Mouse (Mus musculus): Measurements from ENCODE around the gene Rnf17. TPM values are rescaled to one million over a fixed set of nuclear protein-coding genes. Genes with fewer than 3 reads are reported as not detected.

The Rnf17 gene
- 1.3 and 1.5 TPM in 2 replicates for polyA plus RNA-seq (2014; fragmentation: Nextera tagmentation; extraction: Ambion mirVana)

DNA sequence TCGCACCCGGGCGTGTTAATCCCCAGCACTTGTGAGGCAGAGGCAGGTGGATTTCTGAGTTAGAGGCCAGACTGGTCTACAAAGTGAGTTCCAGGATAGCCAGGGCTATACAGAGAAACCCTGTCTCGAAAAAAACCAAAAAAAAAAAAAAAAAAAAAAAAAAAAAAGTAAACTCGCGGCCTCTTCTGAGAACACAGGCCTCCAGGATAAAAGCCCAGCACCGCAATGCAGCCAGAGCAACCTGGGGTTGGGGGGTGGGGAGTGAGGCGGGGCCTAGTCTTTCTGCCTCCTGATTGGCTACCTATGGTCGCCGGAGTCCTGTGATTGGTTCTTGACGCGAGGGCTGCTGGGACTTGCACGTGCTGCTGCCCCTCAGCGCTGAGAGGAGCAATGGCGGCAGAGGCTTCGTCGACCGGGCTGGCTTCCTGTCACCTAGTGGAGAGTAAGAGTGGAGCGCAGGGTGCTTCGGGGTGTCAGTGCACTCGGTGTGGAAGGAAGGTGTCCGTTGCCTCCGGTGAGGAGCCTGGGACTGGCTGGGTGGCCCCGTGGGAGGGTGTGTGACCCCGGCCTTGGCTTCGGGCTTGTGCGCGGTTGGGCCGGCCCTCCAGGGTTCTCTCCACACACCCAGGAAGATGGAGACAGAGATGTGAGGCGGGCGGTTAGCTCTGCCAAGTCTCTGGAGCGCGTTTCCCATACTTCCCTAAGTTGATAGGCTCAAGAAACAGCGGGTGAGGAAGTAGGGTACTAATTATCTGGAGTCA is at the start of gene Rnf17:
Gene Rnf17 (plus strand): TSS at position 271 of the 761 bp plus-strand sequence.
- no peak within 1 kb of the TSS for H3K4me3 ChIP-seq (ENCODE audit: low read depth, low read length)
- H3K9me3 ChIP-seq (ENCODE audit: control insufficient read depth, low read length), result no peaks in the 10 kb centered on the region

DNA sequence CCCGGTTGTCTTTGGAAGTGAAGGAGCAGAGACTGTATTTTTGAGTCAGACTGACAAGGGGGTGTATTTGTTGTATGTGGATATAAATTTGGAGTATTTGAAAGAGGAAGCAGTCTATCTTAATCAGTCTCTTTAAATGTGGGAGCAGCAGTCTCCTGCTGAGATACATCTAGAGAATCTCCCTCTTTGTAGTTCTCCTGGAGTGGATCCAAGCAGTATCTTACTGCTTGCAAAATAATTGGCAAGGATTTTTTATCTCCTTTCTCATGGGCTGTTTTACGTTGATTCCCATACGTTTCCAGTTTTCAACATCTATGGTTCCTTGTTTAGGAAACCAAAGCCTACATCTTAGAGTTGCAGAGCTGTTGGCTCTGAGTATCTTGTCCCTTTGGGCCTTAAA is 47.6 kb upstream of the Rnf17 start:
- no peak for DNase-seq (ENCODE audit: low spot score)
- no peak overlapping the region for H3K9ac ChIP-seq (ENCODE audit: low read length)
- H3K27me3 ChIP-seq (ENCODE audit: control insufficient read depth, insufficient read depth, low read length), result no peaks in the 10 kb centered on the region
- H3K4me1 ChIP-seq (ENCODE audit: control insufficient read depth, insufficient read depth, low read length), result no peaks in the 10 kb centered on the region
- no peak overlapping the region for H3K27ac ChIP-seq (ENCODE audit: low read depth, low read length)
- no peak overlapping the region for H3K4me3 ChIP-seq (ENCODE audit: low read depth, low read length)
- H3K36me3 ChIP-seq (ENCODE audit: control insufficient read depth, insufficient read depth, low read length), result no peaks in the 10 kb centered on the region
- H3K9me3 ChIP-seq (ENCODE audit: control insufficient read depth, low read length), result no peaks in the 10 kb centered on the region
- H3K4me2 ChIP-seq (ENCODE audit: low read depth), result no peak overlapping the region
- 90% methylated on average over 3 of the region's 3 CpGs for WGBS
- ATAC-seq (ENCODE audit: insufficient read depth, low FRiP score, low TSS enrichment), result no peak

More for the DNA sequence above, at the start of gene Rnf17:
- H3K9ac ChIP-seq (ENCODE audit: low read length), result no peak within 1 kb of the TSS
- no peaks in the 10 kb centered on the region for H3K27me3 ChIP-seq (ENCODE audit: control insufficient read depth, insufficient read depth, low read length)
- H3K27ac ChIP-seq (ENCODE audit: low read depth, low read length), result no peak within 1 kb of the TSS
- no peak within 1 kb of the TSS for H3K4me2 ChIP-seq (ENCODE audit: low read depth)
- ATAC-seq (ENCODE audit: insufficient read depth, low FRiP score, low TSS enrichment) (no peak), DNase-seq (ENCODE audit: low spot score) (peak; percentile 11)
- H3K36me3 ChIP-seq (ENCODE audit: control insufficient read depth, insufficient read depth, low read length), result no peaks in the 10 kb centered on the region
- 67% methylated on average over 34 of the region's 34 CpGs for WGBS
- H3K4me1 ChIP-seq (ENCODE audit: control insufficient read depth, insufficient read depth, low read length), result no peaks in the 10 kb centered on the region

DNA sequence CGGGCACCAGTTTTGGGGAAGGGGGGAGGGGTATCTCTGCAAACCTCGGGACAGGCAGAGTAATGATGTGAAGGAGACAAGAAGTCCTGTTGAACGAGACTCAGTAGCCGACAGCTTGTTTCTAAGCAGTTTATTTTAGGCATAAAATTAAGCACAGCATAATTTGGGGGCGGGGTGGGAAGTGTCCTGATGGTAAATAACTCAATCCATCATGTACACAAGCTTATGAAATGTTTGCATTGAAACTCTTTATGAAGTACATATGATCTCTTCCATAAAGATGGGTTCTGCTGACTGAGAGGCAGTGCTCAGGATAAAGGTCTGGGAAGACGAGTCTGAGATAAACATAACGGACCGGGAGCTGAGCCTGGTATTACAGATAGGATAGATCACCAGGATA is 47.0 kb upstream of the Rnf17 start:
- Histone ChIP-seq H3K9me3 (ENCODE audit: control insufficient read depth, low read length) (no peaks in the 10 kb centered on the region), H3K36me3 (ENCODE audit: control insufficient read depth, insufficient read depth, low read length) (no peaks in the 10 kb centered on the region), H3K27me3 (ENCODE audit: control insufficient read depth, insufficient read depth, low read length) (no peaks in the 10 kb centered on the region), H3K27ac (ENCODE audit: low read depth, low read length) (no peak overlapping the region), H3K4me3 (ENCODE audit: low read depth, low read length) (no peak overlapping the region), H3K9ac (ENCODE audit: low read length) (no peak overlapping the region), H3K4me2 (ENCODE audit: low read depth) (no peak overlapping the region), H3K4me1 (ENCODE audit: control insufficient read depth, insufficient read depth, low read length) (no peaks in the 10 kb centered on the region)
- WGBS, result 85% methylated on average over 8 of the region's 8 CpGs
- DNase-seq (ENCODE audit: low spot score) (no peak), ATAC-seq (ENCODE audit: insufficient read depth, low FRiP score, low TSS enrichment) (no peak)

DNA sequence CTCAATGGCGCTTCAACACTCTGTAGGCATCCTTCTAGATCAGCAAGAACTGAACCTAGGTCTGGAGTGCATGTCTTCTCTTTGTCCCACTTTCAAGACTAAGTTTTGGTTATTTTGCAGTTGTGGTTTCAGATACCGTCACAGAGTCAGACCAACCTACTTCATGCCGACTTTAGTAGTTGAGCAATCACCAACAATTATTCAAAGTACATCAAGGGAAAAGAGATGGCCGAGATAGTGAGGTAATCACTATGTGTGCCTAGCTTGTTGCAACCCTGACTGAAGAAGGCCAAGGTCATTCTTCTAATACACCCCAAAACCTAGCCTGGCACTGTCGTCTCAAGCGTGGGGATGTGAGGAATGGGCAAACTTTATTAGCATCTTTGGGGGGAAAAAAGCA is 46.2 kb upstream of the Rnf17 start:
- Histone ChIP-seq H3K27ac (ENCODE audit: low read depth, low read length) (no peak overlapping the region), H3K9ac (ENCODE audit: low read length) (no peak overlapping the region), H3K4me1 (ENCODE audit: control insufficient read depth, insufficient read depth, low read length) (no peaks in the 10 kb centered on the region), H3K4me3 (ENCODE audit: low read depth, low read length) (no peak overlapping the region), H3K27me3 (ENCODE audit: control insufficient read depth, insufficient read depth, low read length) (no peaks in the 10 kb centered on the region), H3K36me3 (ENCODE audit: control insufficient read depth, insufficient read depth, low read length) (no peaks in the 10 kb centered on the region), H3K9me3 (ENCODE audit: control insufficient read depth, low read length) (no peaks in the 10 kb centered on the region), H3K4me2 (ENCODE audit: low read depth) (no peak overlapping the region)
- ATAC-seq (ENCODE audit: insufficient read depth, low FRiP score, low TSS enrichment), result no peak
- 89% methylated on average over 6 of the region's 6 CpGs for WGBS
- no peak for DNase-seq (ENCODE audit: low spot score)

DNA sequence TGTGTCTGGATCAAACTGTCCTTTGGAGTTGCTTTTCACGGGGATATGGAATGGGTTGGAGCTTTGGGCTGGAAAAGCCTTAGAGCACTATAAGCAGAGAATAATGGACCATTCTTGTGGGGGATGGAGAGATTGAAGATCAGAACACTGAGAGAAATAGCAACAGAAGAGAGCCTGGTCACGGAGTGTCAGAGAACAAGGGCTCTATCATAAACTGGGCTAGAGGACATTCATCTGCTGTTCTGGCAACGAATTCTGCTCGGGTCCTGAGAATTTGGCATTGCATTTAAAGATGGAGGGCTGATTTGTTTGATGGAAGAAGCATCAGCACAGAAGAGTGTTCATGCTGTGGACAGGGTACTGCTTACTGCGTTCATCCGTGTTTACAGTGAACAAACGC is 44.0 kb upstream of the Rnf17 start:
- no peak for DNase-seq (ENCODE audit: low spot score)
- H3K4me1 ChIP-seq (ENCODE audit: control insufficient read depth, insufficient read depth, low read length), result no peaks in the 10 kb centered on the region
- no peak overlapping the region for H3K27ac ChIP-seq (ENCODE audit: low read depth, low read length)
- no peak overlapping the region for H3K4me3 ChIP-seq (ENCODE audit: low read depth, low read length)
- peaks cover 2% of the 10 kb centered on the region for H3K27me3 ChIP-seq (ENCODE audit: control insufficient read depth, insufficient read depth, low read length)
- H3K9ac ChIP-seq (ENCODE audit: low read length), result no peak overlapping the region
- no peaks in the 10 kb centered on the region for H3K9me3 ChIP-seq (ENCODE audit: control insufficient read depth, low read length)
- 78% methylated on average over 7 of the region's 7 CpGs for WGBS
- H3K4me2 ChIP-seq (ENCODE audit: low read depth), result no peak overlapping the region
- no peaks in the 10 kb centered on the region for H3K36me3 ChIP-seq (ENCODE audit: control insufficient read depth, insufficient read depth, low read length)
- no peak for ATAC-seq (ENCODE audit: insufficient read depth, low FRiP score, low TSS enrichment)

DNA sequence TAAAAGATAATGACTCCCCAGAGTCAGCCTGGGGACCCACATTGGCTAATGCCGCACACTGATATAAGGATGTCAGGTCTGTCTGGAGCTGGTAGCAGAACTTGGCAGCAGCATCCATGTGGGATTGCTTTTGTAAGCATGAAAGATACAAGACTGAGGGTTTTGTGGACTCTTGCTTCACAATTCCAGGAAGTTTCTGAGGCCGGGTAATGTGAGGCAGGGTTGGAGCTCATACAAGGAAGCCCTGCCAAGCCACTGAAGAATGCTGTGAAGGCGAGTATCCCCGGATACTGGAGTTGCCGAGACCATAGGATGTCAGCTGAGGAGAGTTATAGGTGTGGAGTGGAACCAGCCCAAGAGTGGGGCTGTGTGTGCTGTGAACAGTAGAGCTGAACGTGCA is 43.2 kb upstream of the Rnf17 start:
- Histone ChIP-seq H3K4me1 (ENCODE audit: control insufficient read depth, insufficient read depth, low read length) (no peaks in the 10 kb centered on the region), H3K9me3 (ENCODE audit: control insufficient read depth, low read length) (no peaks in the 10 kb centered on the region), H3K4me2 (ENCODE audit: low read depth) (no peak overlapping the region), H3K4me3 (ENCODE audit: low read depth, low read length) (no peak overlapping the region), H3K36me3 (ENCODE audit: control insufficient read depth, insufficient read depth, low read length) (no peaks in the 10 kb centered on the region), H3K27ac (ENCODE audit: low read depth, low read length) (no peak overlapping the region), H3K27me3 (ENCODE audit: control insufficient read depth, insufficient read depth, low read length) (peaks cover 9% of the 10 kb centered on the region), H3K9ac (ENCODE audit: low read length) (no peak overlapping the region)
- ATAC-seq (ENCODE audit: insufficient read depth, low FRiP score, low TSS enrichment) (no peak), DNase-seq (ENCODE audit: low spot score) (no peak)
- 87% methylated on average over 6 of the region's 6 CpGs for WGBS

DNA sequence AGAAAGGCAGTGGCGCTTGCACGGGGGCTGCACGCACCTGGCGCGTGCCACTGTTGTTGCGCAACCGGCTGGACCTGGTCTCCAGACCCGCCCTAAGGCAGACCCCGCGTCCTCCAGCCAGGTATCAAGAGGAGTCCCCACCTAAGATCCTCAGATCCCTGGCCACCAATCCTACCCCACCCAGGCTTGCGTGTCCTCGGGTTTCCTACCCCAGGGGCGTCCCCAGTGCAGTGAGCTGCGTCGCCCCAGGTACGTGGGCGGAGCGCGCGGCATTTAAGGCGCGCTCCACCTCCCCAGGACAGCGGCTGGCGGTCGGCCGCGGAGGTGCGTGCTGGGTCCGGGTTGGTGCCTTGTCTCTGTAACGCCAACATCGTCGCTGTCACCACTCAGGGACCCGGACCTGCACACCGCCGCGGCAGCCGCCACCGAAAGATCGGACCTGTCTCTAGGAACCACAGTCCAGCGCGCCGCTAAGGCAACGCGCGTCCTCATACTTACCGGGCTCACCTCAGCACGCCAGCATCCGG is 37.6 kb upstream of the Rnf17 start, which contains the start of gene Atp12a:
Gene Atp12a (plus strand): TSS at position 358 of the 527 bp plus-strand sequence.
- ATAC-seq (ENCODE audit: insufficient read depth, low FRiP score, low TSS enrichment) (no peak), DNase-seq (ENCODE audit: low spot score) (peak; percentile 23)
- H3K4me1 ChIP-seq (ENCODE audit: control insufficient read depth, insufficient read depth, low read length), result 0 out of 2 replicates have a peak, but pooled peaks cover 4% of the 10 kb centered on the region
- 1% methylated on average over 48 of the region's 48 CpGs for WGBS
- H3K27me3 ChIP-seq (ENCODE audit: control insufficient read depth, insufficient read depth, low read length), result peaks cover 33% of the 10 kb centered on the region
- H3K36me3 ChIP-seq (ENCODE audit: control insufficient read depth, insufficient read depth, low read length), result no peaks in the 10 kb centered on the region
- no peaks in the 10 kb centered on the region for H3K9me3 ChIP-seq (ENCODE audit: control insufficient read depth, low read length)
- 0 out of 2 replicates have a peak within 1 kb of the TSS, but pooled peaks have one; percentile 14 for H3K9ac ChIP-seq (ENCODE audit: low read length)
- no peak within 1 kb of the TSS for H3K27ac ChIP-seq (ENCODE audit: low read depth, low read length)
- peak within 1 kb of the TSS; percentile 27 for H3K4me3 ChIP-seq (ENCODE audit: low read depth, low read length)
- peak within 1 kb of the TSS; percentile 51 for H3K4me2 ChIP-seq (ENCODE audit: low read depth)

DNA sequence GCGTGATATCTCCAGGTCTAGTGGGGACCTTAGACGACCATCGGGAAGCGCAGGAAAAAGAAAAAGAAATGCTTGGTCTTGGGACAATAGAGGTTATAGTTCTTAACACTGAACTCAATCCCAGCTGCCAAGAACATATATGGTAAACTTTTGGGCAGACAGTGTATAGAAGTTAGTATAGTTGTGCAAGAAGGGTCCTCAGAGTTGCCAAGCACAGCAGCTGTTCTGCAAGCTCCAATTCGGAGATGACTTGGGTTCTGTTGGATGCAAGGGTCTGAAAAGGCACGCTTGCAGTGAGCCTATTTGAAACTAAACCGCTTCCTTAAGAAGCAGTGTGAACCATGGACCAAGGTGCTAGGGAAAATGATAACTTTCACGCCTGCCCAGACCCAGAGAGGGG is 37.1 kb upstream of the Rnf17 start:
- H3K4me3 ChIP-seq (ENCODE audit: low read depth, low read length), result peak overlapping the region; percentile 27; the same call in 1 of the 2 replicates
- no peak for ATAC-seq (ENCODE audit: insufficient read depth, low FRiP score, low TSS enrichment)
- no peak for DNase-seq (ENCODE audit: low spot score)
- peak overlapping the region; percentile 51 for H3K4me2 ChIP-seq (ENCODE audit: low read depth)
- no peak overlapping the region for H3K27ac ChIP-seq (ENCODE audit: low read depth, low read length)
- H3K27me3 ChIP-seq (ENCODE audit: control insufficient read depth, insufficient read depth, low read length), result peaks cover 33% of the 10 kb centered on the region
- H3K36me3 ChIP-seq (ENCODE audit: control insufficient read depth, insufficient read depth, low read length), result no peaks in the 10 kb centered on the region
- 0 out of 2 replicates have a peak, but pooled peaks cover 4% of the 10 kb centered on the region for H3K4me1 ChIP-seq (ENCODE audit: control insufficient read depth, insufficient read depth, low read length)
- no peak overlapping the region for H3K9ac ChIP-seq (ENCODE audit: low read length)
- no peaks in the 10 kb centered on the region for H3K9me3 ChIP-seq (ENCODE audit: control insufficient read depth, low read length)
- 37% methylated on average over 8 of the region's 8 CpGs for WGBS

DNA sequence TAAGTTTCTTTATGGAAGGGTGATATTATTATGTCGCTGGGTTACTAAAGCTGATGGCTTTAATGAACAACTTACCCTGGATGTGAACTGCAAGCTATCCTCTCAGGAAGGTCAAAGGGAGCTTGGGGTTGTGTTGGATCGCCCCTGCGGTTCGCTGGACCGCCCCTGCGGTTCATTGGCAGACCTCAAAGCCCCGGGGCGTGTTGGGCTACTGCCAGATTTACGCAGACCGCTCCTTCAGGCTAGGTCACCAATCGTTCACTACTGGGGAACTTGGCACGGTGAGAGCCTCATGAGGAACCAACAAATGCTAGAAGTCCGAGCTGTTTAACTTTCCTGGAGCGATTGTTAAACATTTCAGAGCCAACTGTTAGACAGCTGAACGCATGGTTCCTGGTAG is 35.7 kb upstream of the Rnf17 start:
- H3K9ac ChIP-seq (ENCODE audit: low read length), result no peak overlapping the region
- no peak overlapping the region for H3K27ac ChIP-seq (ENCODE audit: low read depth, low read length)
- H3K4me3 ChIP-seq (ENCODE audit: low read depth, low read length), result no peak overlapping the region
- no peak for DNase-seq (ENCODE audit: low spot score)
- no peaks in the 10 kb centered on the region for H3K36me3 ChIP-seq (ENCODE audit: control insufficient read depth, insufficient read depth, low read length)
- ATAC-seq (ENCODE audit: insufficient read depth, low FRiP score, low TSS enrichment), result no peak
- H3K4me2 ChIP-seq (ENCODE audit: low read depth), result no peak overlapping the region
- H3K4me1 ChIP-seq (ENCODE audit: control insufficient read depth, insufficient read depth, low read length), result 0 out of 2 replicates have a peak, but pooled peaks cover 4% of the 10 kb centered on the region
- no peaks in the 10 kb centered on the region for H3K9me3 ChIP-seq (ENCODE audit: control insufficient read depth, low read length)
- WGBS, result 25% methylated on average over 15 of the region's 15 CpGs
- peaks cover 33% of the 10 kb centered on the region for H3K27me3 ChIP-seq (ENCODE audit: control insufficient read depth, insufficient read depth, low read length)

Measured in neural tube, embryonic 11.5 days (tissue).